Mouse (Mus musculus) spleen, postnatal 14 days (tissue): ENCODE data around the gene Trappc6b.
"Not testable (repeated sequence)": the region's sequence is repeated elsewhere in the genome, so short reads cannot be mapped to it uniquely, and the experiment has no call there.

Experiments used
- DNase-seq, 2 experiments: peaks; one replicate each; pipeline ENCODE4 v3.0.0; 2021 to 2022; ENCODE audit warnings: low spot score in 2 of 2

Trappc6b gene

DNA sequence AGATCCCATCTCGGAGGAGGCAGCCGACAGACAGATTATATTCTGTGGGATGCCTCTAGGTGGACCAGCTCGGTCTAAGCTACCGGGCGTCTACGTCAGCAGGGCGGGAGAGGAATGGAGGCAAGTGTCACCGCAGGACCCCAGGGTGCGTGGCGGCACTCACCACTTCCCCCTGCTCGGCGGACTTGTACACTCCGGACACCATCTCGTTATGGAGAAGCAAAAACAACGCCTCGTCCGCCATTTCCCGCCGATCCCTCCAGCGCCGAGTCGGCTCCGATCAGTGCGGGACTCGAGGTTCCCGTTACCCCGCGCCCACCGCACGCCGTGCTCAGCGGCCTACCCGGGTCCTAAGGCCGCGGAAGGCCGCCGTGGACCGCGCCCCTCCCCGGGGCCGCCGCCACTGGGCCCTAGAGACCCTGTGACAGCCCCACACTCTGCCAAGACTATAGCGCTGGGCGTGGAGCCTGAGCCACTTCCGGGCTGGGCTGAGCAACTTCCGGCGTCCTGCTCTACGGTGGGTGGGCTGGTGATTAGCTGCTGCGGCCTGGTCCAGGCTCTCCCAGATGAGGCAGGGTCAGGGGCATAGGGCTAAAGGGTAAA lies at the start of gene Trappc6b:
Trappc6b (minus strand) TSS at position 480 of the 603 bp plus-strand sequence.
- DNase-seq = peak; percentile 49 to 71

- DNase-seq = no peak
Observed at GRCm38 (mm10) chr12:59107926-59108325, 46.7 kb upstream of the Trappc6b start.

GRCm38 (mm10) chr12:59106491-59106890 lies 45.2 kb upstream of the Trappc6b start:
- DNase-seq = no peak

- no peak for DNase-seq
Observed at GRCm38 (mm10) chr12:59105914-59106313, 44.6 kb upstream of the Trappc6b start.

DNA sequence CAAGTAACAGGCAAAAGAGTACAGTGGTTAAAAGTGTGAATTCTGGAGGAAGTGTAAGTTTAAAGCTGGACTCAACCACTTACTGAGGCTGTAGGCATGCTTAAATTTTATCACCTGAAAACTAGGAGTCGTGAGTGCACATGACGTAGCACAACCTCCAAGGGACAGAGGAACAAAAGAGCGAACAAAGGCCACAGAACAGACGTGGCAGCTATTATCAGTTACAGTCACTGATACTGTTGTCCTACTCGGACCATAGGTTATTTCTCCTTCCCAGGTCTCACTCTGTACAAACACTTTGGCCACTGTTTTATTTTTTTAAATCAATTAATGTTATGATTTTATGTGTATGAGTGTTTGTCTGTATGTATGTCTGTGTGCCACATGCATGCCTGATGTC lies 43.5 kb upstream of the Trappc6b start:
- DNase-seq = no peak

DNA sequence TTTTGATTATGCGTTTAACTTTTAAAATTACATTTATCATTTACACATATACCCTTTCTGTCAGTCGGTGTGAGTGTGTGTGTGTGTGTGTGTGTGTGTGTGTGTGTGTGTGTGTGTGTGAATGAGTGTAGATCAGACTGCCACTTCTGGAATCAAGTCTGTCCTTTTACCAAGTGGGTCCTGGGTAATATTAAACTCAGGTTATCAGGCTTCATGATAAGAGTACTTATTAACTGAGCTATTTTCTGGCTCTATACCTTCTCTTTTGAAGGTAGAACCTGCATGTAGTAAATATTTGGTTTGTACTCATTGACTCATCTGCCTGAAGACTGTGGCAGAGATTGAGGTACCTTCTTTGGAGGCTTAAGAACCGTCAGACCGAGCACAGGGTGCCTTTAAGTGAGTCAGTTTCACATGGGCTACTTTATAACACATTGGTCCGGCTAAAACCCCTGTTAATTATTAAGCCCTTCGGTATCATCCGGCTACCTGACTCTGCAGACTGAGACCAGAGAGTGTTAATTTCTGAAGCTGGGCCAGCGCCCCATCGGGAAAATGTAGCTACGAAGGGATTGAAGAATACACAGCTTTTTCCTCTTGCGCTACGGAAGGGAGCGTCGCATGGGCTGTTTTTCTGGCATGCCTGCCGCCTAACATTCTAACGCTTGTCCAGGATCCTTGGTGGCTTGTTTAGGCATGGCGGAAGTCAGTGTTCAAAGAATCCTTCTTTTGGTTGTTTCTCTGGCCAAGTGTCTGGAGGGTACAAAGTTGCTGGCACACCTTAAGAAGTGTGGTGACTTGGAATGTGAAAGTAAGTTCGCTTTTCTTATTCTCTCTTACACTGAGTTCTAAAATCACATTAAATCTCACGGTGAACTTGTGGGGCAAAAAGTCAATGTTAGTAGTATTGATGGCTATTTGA lies 34.1 kb upstream of the Trappc6b start, which contains the start of gene Mia2:
Mia2 (plus strand) TSS at position 696 of the 922 bp plus-strand sequence.
- DNase-seq = no peak

- DNase-seq = no peak
Observed at GRCm38 (mm10) chr12:59093543-59093942, 32.3 kb upstream of the Trappc6b start.

DNA sequence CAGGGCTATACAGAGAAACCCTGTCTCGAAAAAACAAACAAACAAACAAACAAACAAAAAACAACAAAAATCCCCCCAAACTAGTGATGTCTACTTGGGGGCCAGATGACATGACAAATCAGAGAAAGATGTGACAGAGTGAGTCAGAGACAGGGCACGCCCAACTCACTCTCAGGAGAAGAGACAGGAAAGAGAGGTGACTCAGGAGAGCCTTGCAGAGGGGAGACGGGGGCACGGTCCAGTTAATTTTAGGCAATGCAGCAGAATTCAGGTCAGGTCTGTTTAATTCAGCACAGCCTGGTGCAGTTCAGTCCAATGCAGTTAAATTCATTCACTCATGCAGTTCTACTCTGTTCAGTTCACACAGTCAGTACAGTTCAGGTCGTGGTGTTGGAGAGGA lies 24.9 kb upstream of the Trappc6b start:
- no peak for DNase-seq

GRCm38 (mm10) chr12:59084446-59084845 lies 23.2 kb upstream of the Trappc6b start:
- DNase-seq = no peak

DNA sequence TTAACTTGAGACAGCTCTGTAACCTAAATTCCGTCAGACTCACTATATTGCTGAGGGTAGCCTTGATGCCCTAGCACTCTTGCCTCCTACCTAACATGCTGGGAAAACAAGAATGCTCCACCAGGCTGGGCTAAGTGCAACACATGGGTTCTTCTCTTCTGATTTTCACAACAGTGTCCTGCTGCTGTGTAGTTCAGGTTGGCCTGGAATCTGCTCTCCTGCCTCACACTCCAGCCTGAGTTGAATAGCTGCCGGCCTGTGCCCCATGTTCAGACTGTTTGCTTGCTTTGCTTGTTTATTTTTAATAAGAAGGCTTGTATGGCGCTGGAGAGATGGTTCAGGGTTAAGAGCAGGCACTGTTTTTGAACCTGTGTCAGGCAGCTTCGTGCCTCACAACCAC lies 19.2 kb upstream of the Trappc6b start:
- no peak for DNase-seq

- no peak for DNase-seq
Observed at GRCm38 (mm10) chr12:59077883-59078282, 16.6 kb upstream of the Trappc6b start.

DNA sequence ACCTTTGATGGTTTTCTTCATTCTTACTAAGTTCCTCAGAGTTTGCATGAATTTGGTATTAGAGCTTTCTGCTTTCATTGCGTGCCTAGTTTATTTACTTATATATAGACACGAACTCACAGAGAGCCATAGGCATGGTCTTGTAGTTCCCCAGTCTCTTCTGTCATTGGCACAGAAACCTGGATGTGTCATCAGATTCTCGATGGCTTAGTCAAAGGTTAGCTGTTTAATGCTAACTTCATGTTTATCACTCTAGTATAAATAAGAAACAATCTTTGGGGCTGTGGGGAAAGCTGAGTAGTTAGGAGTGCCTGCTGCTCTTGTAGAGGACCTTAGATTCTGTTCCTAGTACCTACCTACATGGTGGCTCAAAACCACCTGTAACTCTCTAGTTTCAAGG lies 15.7 kb upstream of the Trappc6b start:
- DNase-seq = no peak

DNA sequence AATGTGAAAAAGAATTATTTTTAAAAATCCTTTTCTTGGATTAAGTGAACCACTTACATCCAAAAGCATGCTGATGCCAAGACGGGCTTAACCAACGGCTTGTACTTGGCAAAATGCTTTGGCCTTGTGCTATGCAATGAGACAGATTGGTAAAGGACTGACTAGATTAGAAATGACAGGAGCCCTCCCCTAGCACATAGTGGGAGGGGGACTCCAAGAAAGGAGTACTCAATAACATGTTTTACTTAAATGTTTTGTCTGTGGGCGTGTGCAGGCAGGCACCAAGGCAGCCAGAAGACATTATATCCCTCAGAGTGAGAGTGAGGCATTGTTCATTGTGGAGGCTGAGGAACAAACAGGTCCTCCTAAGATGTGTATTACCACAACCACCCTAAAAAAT lies 12.8 kb upstream of the Trappc6b start:
- DNase-seq = no peak

- DNase-seq = no peak
Observed at GRCm38 (mm10) chr12:59072286-59072685, 11.0 kb upstream of the Trappc6b start.

GRCm38 (mm10) chr12:59068791-59069190 lies 7.5 kb upstream of the Trappc6b start:
- no peak for DNase-seq

GRCm38 (mm10) chr12:59067095-59067494 lies 5.8 kb upstream of the Trappc6b start:
- DNase-seq = peak in 1 of 2 experiments; percentile 27

DNA sequence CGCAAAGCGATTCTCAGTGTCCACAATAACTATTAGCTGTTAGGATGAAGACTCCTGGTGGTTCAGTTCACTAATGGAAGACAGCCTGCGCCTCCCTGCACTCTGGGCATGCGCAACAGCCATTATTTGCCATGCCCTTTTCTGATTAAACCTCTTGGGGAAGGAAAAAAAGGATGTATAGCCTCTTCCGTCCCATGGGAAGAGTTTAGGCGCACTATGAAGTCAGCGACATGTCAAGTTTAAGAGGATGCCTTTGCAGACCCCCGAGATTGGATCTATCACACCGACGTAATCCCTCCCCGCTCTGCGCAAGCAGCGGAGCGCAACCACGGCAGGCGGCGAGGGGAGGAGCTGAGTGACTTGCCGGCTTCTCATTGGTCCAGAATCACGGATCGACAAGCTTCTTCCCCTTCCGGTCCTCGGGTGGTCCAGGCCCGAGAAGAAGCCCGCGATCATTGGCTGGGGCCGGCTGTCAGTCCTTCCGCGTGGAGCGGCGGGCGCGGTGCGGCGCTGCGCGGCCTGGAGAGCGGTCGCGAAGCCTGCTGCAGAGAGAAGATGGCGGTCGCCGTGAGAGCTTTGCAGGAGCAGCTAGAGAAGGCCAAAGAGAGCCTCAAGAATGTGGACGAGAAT lies 5.3 kb upstream of the Trappc6b start, which contains the start of gene Pnn:
Pnn (plus strand) TSS at position 437 of the 630 bp plus-strand sequence.
- DNase-seq = peak; percentile 93 to 94

DNA sequence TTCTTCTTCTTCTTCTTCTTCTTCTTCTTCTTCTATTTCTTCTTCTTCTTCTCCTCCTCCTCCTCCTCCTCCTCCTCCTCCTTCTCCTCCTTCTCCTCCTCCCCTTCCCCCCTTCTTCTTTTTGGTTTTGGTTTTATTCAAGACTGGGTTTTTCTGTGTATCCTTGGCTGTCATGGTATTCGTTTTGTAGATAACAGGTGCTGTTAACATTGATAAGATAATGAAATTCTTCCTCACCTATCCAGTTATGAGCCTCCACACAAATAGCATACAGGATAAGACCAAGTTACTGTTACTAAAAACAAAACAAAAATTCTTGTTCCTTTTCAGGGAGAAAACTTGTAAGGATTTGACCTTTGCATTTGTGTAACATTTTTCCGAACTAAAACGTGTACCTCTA lies 4.5 kb upstream of the Trappc6b start:
- no peak for DNase-seq

- DNase-seq = no peak
Observed at GRCm38 (mm10) chr12:59064837-59065236, 3.6 kb upstream of the Trappc6b start.

DNA sequence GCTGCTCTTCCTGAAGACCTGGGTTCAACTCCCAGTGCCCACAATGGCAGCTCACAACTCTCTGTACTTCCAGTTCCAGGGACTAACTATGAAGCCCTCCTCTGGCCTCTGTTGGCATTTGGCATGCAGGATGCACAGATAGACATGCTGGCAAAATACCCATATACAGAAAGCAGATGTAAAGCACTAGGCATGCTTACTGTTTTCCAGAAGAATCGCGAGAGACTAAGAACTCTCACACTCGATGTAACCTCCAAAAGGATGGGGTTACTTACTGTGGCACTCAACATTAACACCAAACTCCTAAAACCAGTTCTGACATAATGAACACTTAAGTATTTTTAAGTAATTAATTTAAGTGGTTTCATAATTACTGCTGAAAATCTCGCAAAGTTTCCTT lies 950 bp downstream of the Trappc6b start:
- no peak for DNase-seq

DNA sequence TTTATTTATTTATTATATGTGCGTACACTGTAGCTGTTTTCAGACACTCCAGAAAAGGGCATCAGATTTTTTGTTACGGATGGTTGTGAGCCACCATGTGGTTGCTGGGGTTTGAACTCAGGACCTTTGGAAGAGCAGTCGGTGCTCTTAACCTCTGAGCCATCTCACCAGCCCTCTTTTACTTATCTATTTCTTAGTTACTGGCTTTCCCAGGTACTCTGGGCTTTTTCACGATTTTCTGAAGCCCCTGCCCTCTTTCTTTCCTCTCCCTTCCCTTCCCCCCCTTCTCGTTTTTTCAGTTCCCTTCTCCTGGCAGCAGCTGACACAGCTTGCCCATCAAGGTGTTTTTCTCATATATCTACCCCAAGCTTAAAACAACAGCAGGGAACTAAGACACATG lies 3.0 kb downstream of the Trappc6b start:
- DNase-seq = not testable (repeated sequence)

DNA sequence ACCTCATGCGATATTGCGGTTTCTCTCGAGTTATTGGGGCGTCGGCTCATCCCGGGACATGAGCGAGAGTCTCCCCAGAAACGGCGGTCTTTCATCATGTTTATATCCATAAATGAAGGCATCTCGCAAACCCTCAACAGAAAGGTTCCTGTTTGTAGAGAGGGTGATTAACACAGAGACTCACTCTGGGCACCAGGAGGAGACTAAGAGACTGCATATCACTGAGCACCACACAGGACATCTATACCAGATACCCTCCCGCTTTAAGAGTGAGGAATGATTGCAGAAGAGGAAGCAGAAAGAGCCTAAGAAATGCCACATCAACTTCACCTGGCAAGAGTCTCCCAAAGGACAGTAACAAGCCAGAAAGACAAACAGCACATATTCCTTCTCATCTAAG lies 5.0 kb downstream of the Trappc6b start:
- DNase-seq = no peak
